Mouse (Mus musculus) embryonic facial prominence, embryonic 11.5 days (tissue): ENCODE measurements at regions not wholly inside any gene's neighbourhood (a gene's known extent, or its start where the extent isn't known, plus 50 kb on each side); places are given as distances from the start of the nearest gene placed in this dataset.

ENCODE experiments used
- ATAC-seq: fragments of 200-750 bp; cut with Nextera tagmentation; replicated peaks from 2 replicates; pipeline ENCODE4 v1.8.0; 2017; ENCODE audit warnings: low read depth; ENCODE audit not compliant: insufficient number of reproducible peaks, low FRiP score, low TSS enrichment
- DNase-seq: peaks from one replicate; pipeline ENCODE4 v3.0.0-alpha.2; 2015; ENCODE audit warnings: low spot score
- H3K27ac ChIP-seq: fragments of 300-500 bp; sonication (generic); replicated peaks from 2 replicates; pipeline ENCODE4 v1.5.1; 2014; ENCODE audit warnings: mild to moderate bottlenecking, low read depth, low read length, control low read depth
- H3K27me3 ChIP-seq: fragments of 300-500 bp; sonication (generic); 2 replicates; pipeline ENCODE4 v1.6.1; 2014; ENCODE audit warnings: mild to moderate bottlenecking, low read length, moderate library complexity, mixed read lengths; ENCODE audit not compliant: control insufficient read depth, insufficient read depth
- H3K36me3 ChIP-seq: fragments of 300-500 bp; sonication (generic); replicated peaks from 2 replicates; pipeline ENCODE4 v1.6.1; 2014; ENCODE audit warnings: low read depth, mild to moderate bottlenecking, low read length, moderate library complexity, mixed read lengths; ENCODE audit not compliant: control insufficient read depth, insufficient read depth
- H3K4me1 ChIP-seq: fragments of 300-500 bp; sonication (generic); 2 replicates; pipeline ENCODE4 v1.6.1; 2014; ENCODE audit warnings: low read length, mixed read lengths; ENCODE audit not compliant: control insufficient read depth, insufficient read depth
- H3K4me2 ChIP-seq: fragments of 300-500 bp; sonication (generic); 2 replicates; pipeline ENCODE4 v1.6.1; 2014; ENCODE audit warnings: low read depth, mild to moderate bottlenecking, control low read depth, low read length, moderate library complexity
- H3K4me3 ChIP-seq: fragments of 300-500 bp; sonication (generic); 2 replicates; pipeline ENCODE4 v1.5.1; 2014; ENCODE audit warnings: low read depth, low read length, control low read depth
- H3K9ac ChIP-seq: fragments of 300-500 bp; sonication (generic); replicated peaks from 2 replicates; pipeline ENCODE4 v1.6.1; 2014; ENCODE audit warnings: mild to moderate bottlenecking, control low read depth, low read length
- H3K9me3 ChIP-seq: fragments of 300-500 bp; sonication (generic); replicated peaks from 2 replicates; pipeline ENCODE4 v1.6.1; 2016; ENCODE audit warnings: mild to moderate bottlenecking, low read length, inconsistent platforms, mixed read lengths; ENCODE audit not compliant: control insufficient read depth
- WGBS: fragments of 180-500 bp; shearing (Covaris S2); extraction: QIAGEN DNeasy Blood & Tissue Kit; methylation state at CpG from one replicate; pipeline ENCODE4 v1.1.7; 2014; 5-methylcytosine and 5-hydroxymethylcytosine counted together

DNA sequence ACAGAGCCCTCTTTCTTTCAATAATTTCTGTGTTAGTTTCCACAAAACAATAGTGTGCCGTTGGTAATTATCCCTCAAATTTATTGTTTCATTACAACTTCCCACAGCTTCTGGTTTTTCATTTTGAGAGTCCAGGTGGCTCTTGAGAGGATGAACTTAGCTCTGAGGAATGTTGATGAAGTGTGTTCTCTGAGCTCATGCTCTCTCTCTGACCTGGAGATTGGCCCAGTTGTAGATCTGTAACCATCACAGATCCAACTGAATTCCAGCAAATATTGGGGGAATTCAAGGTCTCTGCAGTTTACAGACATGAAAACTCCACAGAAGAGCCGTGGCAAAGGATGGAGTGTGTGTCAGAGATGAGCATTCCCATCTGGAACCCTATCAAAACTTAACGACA is 96.5 kb upstream of the Spry2 start:
- Histone ChIP-seq H3K36me3 (no peaks in the 10 kb centered on the region), H3K4me2 (no peak overlapping the region), H3K9me3 (no peaks in the 10 kb centered on the region), H3K27me3 (no peaks in the 10 kb centered on the region), H3K27ac (no peak overlapping the region), H3K4me1 (no peaks in the 10 kb centered on the region), H3K9ac (no peak overlapping the region), H3K4me3 (no peak overlapping the region)
- ATAC-seq (no peak), DNase-seq (no peak)
- 84% methylated on average over 3 of the region's 3 CpGs for WGBS

- H3K4me3 ChIP-seq: no peak overlapping the region
- no peak overlapping the region for H3K27ac ChIP-seq
- H3K36me3 ChIP-seq: no peaks in the 10 kb centered on the region
- H3K9ac ChIP-seq: no peak overlapping the region
- ATAC-seq (no peak), DNase-seq (no peak)
- no peaks in the 10 kb centered on the region for H3K9me3 ChIP-seq
- 86% methylated on average over 6 of the region's 6 CpGs for WGBS
- H3K4me2 ChIP-seq: no peak overlapping the region
- no peaks in the 10 kb centered on the region for H3K27me3 ChIP-seq
- no peaks in the 10 kb centered on the region for H3K4me1 ChIP-seq
These were observed 103.2 kb upstream of the Spry2 start for GRCm38 (mm10) chr14:105999801-106000200.

- Histone ChIP-seq H3K27me3 (no peaks in the 10 kb centered on the region), H3K4me2 (no peak overlapping the region), H3K9me3 (no peaks in the 10 kb centered on the region), H3K36me3 (no peaks in the 10 kb centered on the region), H3K4me3 (no peak overlapping the region), H3K9ac (no peak overlapping the region), H3K4me1 (no peaks in the 10 kb centered on the region), H3K27ac (no peak overlapping the region)
- DNase-seq: no peak
- WGBS: 92% methylated on average over 2 of the region's 2 CpGs
- no peak for ATAC-seq
These were observed 98.2 kb upstream of the Trim52 start for GRCm38 (mm10) chr14:106007769-106008168.

DNA sequence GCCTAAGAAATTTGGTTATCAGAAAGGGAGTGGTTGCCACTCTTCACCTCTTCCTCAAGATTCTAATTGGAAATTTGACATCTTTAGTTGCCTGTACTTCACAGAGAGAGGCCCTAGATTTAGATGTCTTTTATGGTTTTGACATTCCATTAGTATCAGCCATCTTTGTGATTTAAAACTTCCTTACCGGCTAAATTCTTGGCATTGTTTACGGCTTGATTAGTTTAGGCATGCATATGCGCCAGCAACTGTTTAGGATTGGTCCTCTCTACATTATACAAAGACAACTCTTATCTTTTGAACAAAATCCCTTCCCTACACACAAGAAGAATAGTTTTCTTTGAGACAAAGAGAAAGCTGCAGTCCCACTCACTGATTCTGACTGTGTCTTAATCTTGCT is 97.0 kb upstream of the Trim52 start:
- H3K27ac ChIP-seq: no peak overlapping the region
- no peaks in the 10 kb centered on the region for H3K36me3 ChIP-seq
- 82% methylated on average over 3 of the region's 3 CpGs for WGBS
- H3K9me3 ChIP-seq: no peaks in the 10 kb centered on the region
- no peaks in the 10 kb centered on the region for H3K27me3 ChIP-seq
- H3K4me3 ChIP-seq: no peak overlapping the region
- H3K4me1 ChIP-seq: no peaks in the 10 kb centered on the region
- DNase-seq (no peak), ATAC-seq (no peak)
- no peak overlapping the region for H3K9ac ChIP-seq
- H3K4me2 ChIP-seq: no peak overlapping the region

DNA sequence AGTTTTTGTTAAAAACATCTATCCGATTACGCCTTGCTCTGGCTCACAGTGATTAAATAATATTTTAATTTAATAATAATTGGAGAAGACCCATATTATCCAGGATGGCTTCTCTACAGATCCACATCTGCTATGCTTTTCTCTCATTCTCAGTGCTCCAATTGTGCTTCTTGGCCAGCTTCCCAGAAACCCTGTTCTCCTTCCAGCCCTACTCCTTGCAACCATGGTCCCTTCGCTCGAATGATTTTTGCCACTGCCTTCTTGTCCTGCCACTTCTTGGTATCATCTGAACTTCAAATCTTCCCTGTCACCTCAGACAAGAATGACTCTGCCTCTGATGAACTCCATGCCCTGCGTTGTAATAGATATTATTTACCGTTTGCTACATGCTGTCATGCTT is 95.0 kb upstream of the Trim52 start:
- no peak overlapping the region for H3K4me3 ChIP-seq
- H3K4me1 ChIP-seq: no peaks in the 10 kb centered on the region
- no peak overlapping the region for H3K4me2 ChIP-seq
- H3K9me3 ChIP-seq: no peaks in the 10 kb centered on the region
- no peak overlapping the region for H3K9ac ChIP-seq
- DNase-seq: no peak
- no peaks in the 10 kb centered on the region for H3K27me3 ChIP-seq
- H3K27ac ChIP-seq: no peak overlapping the region
- ATAC-seq: no peak
- WGBS: 91% methylated on average over 6 of the region's 6 CpGs
- no peaks in the 10 kb centered on the region for H3K36me3 ChIP-seq

DNA sequence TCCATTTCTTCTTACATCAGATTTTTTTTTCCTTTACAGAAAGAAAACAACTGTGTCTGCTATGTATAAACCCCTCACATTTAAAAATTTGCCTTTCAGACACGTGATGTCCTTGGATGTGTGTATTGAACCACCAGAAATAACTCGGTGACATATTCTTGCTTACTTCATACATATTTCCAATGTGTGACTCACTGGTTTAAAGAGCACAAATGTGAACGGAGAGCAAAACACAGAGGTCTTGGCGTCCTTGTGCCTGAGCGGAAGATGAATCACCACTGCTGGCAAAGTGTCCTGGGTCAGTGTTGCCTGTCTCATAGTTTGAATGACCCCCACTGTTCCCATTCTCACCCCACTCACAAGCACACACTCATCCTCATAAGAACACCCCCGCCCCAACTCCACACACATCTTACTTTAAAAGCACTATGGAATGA is 94.0 kb upstream of the Trim52 start:
- H3K9ac ChIP-seq: no peak overlapping the region
- H3K27me3 ChIP-seq: no peaks in the 10 kb centered on the region
- no peak overlapping the region for H3K27ac ChIP-seq
- H3K4me2 ChIP-seq: no peak overlapping the region
- no peak overlapping the region for H3K4me3 ChIP-seq
- no peak for ATAC-seq
- no peaks in the 10 kb centered on the region for H3K36me3 ChIP-seq
- no peaks in the 10 kb centered on the region for H3K4me1 ChIP-seq
- no peaks in the 10 kb centered on the region for H3K9me3 ChIP-seq
- no peak for DNase-seq
- 84% methylated on average over 6 of the region's 6 CpGs for WGBS

GRCm38 (mm10) chr14:106022806-106023205 is 83.2 kb upstream of the Trim52 start:
- Histone ChIP-seq H3K27me3 (no peaks in the 10 kb centered on the region), H3K27ac (no peak overlapping the region), H3K4me1 (no peaks in the 10 kb centered on the region), H3K36me3 (no peaks in the 10 kb centered on the region), H3K9me3 (no peaks in the 10 kb centered on the region), H3K4me2 (no peak overlapping the region), H3K4me3 (no peak overlapping the region), H3K9ac (no peak overlapping the region)
- DNase-seq (no peak), ATAC-seq (no peak)
- WGBS: 91% methylated on average over 7 of the region's 7 CpGs

DNA sequence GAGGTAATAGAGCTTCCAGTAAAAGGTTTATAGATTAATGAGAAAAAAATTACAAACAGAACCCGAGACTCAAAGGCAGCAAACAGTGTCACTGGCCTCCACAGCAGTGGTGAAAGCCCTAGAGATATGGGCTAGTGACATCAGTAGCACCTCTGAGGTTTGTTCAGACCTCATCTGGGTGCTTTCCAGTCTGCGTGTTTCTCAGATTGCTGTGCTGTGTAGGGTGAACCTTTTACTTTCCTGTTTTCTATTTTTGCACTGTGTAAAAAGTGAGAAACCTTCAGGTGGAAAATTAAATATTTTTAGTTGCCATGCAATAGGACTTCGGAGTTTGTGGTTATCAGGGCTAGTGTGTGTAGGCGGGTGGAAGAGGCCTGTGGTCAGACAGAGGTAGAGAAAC is 79.2 kb upstream of the Trim52 start:
- Histone ChIP-seq H3K9ac (no peak overlapping the region), H3K36me3 (no peaks in the 10 kb centered on the region), H3K27ac (no peak overlapping the region), H3K4me2 (no peak overlapping the region), H3K9me3 (no peaks in the 10 kb centered on the region), H3K4me3 (no peak overlapping the region), H3K27me3 (no peaks in the 10 kb centered on the region), H3K4me1 (no peaks in the 10 kb centered on the region)
- no peak for ATAC-seq
- no peak for DNase-seq
- WGBS: 89% methylated on average over 4 of the region's 4 CpGs

- Histone ChIP-seq H3K9ac (no peak overlapping the region), H3K27me3 (no peaks in the 10 kb centered on the region), H3K4me3 (no peak overlapping the region), H3K9me3 (no peaks in the 10 kb centered on the region), H3K4me2 (no peak overlapping the region), H3K4me1 (no peaks in the 10 kb centered on the region), H3K27ac (no peak overlapping the region), H3K36me3 (no peaks in the 10 kb centered on the region)
- WGBS: 82% methylated on average over 5 of the region's 5 CpGs
- DNase-seq (no peak), ATAC-seq (no peak)
These were observed 78.3 kb upstream of the Trim52 start for GRCm38 (mm10) chr14:106027686-106028085.
